Mouse (Mus musculus): Measurements from ENCODE around the gene Npas3.
A peak's percentile ranks its signal among the peaks of the same experiment; 100 is the strongest.

The Npas3 gene

GRCm38 (mm10) chr12:53983946-53984345 lies 735.5 kb downstream of the Npas3 start:
- no peak for DNase-seq (ENCODE audit: extremely low spot score, low spot score)

DNA sequence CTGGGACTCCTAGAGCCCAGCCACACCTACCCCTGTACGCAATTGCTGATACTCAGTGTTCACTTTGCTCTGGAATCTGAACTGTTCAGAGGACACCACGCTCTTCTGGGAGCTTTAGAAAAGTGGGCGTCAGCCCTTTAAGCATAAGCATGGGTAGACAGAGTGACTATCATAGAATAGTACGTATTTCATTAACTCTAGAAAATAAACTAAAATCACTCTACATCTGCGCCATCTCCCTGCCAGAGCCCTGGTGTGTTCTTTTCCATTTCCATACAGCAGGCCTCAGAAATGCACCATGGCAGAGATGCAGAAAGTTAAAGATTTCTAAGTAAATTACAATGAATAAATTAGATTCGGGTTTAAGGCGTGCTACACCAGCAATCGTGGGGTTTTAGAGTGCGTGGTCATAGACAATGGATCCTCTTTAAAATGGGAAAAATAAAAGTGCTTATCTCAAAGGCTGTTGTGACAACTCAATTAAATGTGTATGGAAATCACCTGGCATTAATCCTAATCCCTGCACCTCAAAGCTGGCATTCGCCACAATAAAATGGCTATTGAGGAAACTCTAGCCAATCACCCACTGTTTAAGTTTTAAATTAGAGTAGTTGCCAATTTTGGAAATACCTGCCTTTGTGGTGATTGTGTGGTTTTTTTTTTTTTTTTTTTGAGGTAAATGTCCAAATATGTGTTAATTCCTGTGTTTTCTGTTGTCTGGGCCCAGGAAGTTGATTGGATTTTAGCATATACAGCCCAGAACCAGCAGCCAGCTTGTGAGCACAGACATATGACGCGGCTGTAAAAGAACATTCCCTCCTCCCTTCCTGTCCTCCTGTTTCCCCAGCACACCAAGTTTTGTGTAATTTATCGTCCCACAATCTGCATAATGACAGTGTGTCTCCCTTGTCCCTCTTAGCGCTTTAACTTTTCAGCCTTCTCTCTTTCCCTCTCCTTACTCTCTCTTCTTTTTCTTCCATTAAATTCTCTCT lies 737.7 kb downstream of the Npas3 start:
- DNase-seq (ENCODE audit: extremely low spot score, low spot score): no peak

- DNase-seq (ENCODE audit: extremely low spot score, low spot score): no peak
Observed at GRCm38 (mm10) chr12:53992411-53992810, 743.9 kb downstream of the Npas3 start.

- DNase-seq (ENCODE audit: extremely low spot score, low spot score): no peak
Observed at GRCm38 (mm10) chr12:53995710-53996109, 747.2 kb downstream of the Npas3 start.

DNA sequence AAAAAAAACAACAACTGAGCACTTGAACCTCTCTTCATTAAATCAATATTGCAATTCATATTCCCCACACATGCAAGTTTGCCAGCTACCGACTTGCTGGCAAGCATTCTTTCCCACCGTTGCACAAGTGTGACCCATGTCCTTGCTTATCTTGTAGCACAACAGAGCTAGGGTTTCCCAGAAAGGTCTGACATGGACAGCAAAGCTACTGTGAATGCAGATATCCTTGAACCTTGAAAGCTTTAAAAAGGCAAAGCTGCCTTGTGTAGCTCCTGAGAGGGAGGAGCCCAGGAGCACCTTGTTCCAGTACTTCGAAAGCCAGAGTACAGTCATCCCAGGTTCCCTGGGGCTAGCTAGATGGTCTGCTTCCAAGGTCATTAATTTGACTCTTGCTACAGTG lies 748.7 kb downstream of the Npas3 start:
- no peak for DNase-seq (ENCODE audit: extremely low spot score, low spot score)

GRCm38 (mm10) chr12:53999647-54000637 lies 751.5 kb downstream of the Npas3 start:
- DNase-seq (ENCODE audit: extremely low spot score, low spot score): no peak

DNA sequence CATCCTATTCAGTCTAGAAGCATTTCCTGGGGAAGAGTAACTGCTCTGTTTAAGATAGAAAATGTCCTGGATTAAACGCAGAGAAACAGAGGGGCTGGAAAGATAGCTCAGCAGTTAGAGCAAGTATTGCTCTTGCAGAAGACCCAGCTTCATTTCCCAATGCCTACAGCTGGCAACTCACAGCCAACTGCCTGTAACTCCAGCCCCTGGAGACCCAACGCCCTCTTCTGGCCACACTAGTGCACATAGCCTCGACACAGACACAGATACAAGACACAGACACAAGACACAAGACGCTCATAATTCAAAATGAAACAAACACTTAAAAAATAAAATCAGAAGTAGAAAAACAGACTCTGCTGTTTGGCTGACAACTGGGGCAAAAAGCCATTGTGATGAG lies 754.0 kb downstream of the Npas3 start:
- no peak for DNase-seq (ENCODE audit: extremely low spot score, low spot score)

DNA sequence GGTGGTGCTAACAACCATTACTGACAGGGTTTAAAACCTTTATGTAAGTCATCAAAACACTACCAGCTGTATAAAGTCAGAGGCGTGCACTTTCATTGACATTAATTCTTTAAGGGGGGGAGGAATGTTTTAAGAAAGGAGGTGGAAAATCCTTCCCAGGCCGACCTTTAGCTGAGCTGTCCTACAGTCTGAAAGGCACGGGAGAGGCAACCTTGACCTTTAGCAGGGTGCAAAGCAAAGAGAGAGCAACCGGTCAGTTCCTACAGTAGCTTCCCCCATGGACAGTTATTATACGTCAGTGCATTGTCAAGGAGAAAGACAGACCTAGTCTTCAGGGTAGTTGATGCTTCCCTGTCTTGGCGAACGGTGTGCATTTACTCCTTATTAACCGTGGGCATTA lies 756.1 kb downstream of the Npas3 start:
- no peak for DNase-seq (ENCODE audit: extremely low spot score, low spot score)

- no peak for DNase-seq (ENCODE audit: extremely low spot score, low spot score)
Observed at GRCm38 (mm10) chr12:54005546-54005945, 757.1 kb downstream of the Npas3 start.

DNA sequence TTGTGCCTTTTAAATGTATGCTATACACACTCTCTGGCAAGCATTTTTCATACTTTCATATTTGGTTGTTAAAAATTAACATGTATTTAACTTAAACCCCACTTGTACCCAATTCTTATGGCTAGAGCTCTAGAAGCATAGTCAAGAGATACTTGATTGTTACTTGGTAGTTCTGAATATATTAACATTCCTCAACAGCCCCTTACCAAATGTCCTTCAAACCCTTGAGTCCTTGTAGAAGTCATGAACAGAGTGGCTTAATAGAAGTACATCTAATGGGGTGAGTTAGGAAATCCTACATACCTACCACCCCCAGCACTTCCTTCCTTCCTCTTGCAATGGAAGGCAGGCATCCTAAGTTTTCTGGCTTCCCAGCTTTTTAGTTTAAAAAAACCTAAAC lies 766.8 kb downstream of the Npas3 start:
- DNase-seq (ENCODE audit: extremely low spot score, low spot score): no peak

DNA sequence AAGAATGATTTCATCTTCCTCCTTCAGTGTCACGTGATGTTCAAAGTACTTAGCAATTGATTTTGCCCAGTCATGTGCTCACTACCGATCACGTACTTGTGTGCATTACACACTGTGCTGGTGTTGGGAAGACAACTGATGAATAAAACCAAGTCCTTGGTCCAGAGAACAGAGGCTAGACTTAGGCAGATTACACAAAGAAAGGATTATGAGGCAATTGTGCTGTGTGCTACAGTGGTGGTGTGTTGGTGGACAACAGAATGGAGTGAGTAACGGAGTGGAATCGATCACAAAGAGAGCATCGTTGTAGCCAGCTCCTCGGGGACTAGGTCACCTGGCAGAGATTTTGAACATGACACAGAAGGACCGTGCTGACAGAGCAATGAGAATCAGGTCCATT lies 769.5 kb downstream of the Npas3 start:
- DNase-seq (ENCODE audit: extremely low spot score, low spot score): no peak

DNA sequence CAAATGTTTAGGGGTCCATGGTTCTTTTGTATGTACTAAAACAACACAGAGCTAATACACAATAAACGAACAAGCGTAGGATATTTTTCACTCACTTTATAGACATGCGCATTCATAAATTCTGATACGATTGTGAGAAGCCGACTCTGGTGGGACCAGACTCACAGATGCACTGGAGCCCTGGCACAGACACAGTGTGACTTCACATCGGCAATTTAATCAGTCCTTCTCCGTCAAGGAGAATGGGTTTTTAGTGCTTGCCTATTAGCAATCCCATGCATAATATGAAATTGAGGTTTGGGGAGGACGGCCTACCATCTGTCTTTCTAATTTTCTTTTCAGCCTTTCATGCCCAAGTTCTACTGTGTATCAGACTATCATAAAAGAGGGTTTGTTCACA lies 771.5 kb downstream of the Npas3 start:
- DNase-seq (ENCODE audit: extremely low spot score, low spot score): no peak

GRCm38 (mm10) chr12:54034666-54035346 lies 786.3 kb downstream of the Npas3 start:
- peak; percentile 44 for DNase-seq (ENCODE audit: extremely low spot score, low spot score)

GRCm38 (mm10) chr12:54037602-54038001 lies 789.1 kb downstream of the Npas3 start:
- DNase-seq (ENCODE audit: extremely low spot score, low spot score): no peak

GRCm38 (mm10) chr12:54042996-54043544 lies 794.6 kb downstream of the Npas3 start:
- no peak for DNase-seq (ENCODE audit: extremely low spot score, low spot score)

GRCm38 (mm10) chr12:54044606-54045334 lies 796.3 kb downstream of the Npas3 start:
- no peak for DNase-seq (ENCODE audit: extremely low spot score, low spot score)

GRCm38 (mm10) chr12:54045360-54045759 lies 796.9 kb downstream of the Npas3 start:
- DNase-seq (ENCODE audit: extremely low spot score, low spot score): no peak

- DNase-seq (ENCODE audit: extremely low spot score, low spot score): no peak
Observed at GRCm38 (mm10) chr12:54046824-54047223, 798.3 kb downstream of the Npas3 start.

- no peak for DNase-seq (ENCODE audit: extremely low spot score, low spot score)
Observed at GRCm38 (mm10) chr12:54048126-54048525, 799.6 kb downstream of the Npas3 start.

DNA sequence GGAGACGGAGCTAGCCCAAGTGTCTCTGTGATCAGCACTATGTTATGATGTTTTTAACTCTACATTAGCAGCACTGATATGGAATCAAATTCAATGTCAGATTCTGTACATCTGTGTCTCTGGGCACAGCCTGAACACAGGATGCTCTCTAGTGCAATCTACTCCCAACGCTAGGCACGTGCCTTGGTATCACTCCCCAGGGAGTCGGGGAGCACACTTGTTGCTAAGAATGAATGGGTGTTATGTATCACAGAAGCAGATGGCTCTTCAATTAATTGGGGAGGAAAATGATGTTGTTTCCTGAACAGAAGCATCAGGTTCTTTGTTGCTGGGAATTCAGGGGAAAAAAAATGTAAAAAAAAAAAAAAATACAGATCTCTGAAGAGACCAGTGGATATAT lies 801.4 kb downstream of the Npas3 start:
- DNase-seq (ENCODE audit: extremely low spot score, low spot score): no peak
